Mouse (Mus musculus): ENCODE measurements at regions not wholly inside any gene's neighbourhood (a gene's known extent, or its start where the extent isn't known, plus 50 kb on each side); places are given as distances from the start of the nearest gene placed in this dataset.

DNA sequence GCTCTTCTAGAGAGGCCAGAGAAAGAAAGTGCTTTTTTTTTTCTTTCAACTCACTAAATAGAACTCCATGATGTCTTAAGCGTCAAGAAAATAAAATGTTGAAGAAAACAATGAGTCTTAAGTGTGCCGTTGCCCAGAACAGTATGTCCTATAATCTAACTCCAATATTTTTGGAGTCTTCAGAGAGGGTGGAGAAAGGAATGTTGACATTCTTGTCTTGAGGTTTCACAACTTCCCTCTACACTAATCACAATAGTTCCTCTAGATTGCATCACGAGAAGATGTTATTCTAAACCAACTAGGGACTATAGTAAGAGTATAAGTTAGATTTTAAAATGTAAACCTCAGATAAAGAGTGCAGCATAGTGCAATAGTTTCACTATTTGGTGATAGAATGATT, 367.1 kb upstream of the Kif2a start:
- TF ChIP-seq CTCF (IDR thresholded peaks at IDR 0.05; ENCODE audit: low read depth) (no peak), EP300 (IDR thresholded peaks at IDR 0.05; ENCODE audit: low read depth) (no peak)
